Mouse (Mus musculus) embryo, embryonic 10.5 days (tissue): ENCODE results near the gene Tdgf1.

ENCODE experiments used
- DNase-seq: peaks from one replicate; pipeline ENCODE4 v3.0.0-alpha.2; 2015; ENCODE audit warnings: low spot score

Gene Tdgf1

GRCm38 (mm10) chr9:110953550-110954461, 7.8 kb upstream of the Tdgf1 start:
- peak; percentile 89 for DNase-seq

DNA sequence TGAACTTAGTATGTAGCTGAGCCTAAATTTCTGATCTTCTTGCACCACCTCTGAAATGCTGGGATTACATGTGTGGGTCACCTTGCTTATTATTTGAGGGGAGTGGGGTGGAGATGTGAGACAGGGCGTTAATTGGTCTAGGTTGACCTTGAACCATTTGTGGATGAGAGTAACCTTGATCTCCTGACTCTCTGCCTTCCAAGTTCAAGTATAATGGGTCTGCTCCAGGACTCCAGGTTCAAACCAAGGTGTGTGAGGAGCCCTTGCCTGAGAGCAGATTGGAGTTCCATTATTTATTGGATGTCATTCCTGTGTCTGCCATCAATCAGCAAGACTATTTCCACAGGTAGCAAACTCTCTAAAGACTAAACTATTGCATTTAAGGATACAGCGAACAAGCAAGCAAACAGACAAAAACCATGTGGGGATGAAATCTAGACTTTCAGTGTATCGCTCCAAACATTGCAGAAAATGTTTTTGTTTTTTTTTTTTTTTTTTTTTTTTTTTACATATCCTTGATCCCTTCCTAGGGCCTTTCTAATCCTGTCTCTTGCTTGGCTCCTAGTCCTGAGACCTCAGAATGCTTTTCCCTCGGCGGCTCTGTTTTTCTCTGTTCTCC, 7.1 kb upstream of the Tdgf1 start:
- no peak for DNase-seq

- no peak for DNase-seq
Measured at GRCm38 (mm10) chr9:110952398-110952797, 6.4 kb upstream of the Tdgf1 start.

- DNase-seq = no peak
Measured at GRCm38 (mm10) chr9:110951866-110952265, 5.9 kb upstream of the Tdgf1 start.

DNA sequence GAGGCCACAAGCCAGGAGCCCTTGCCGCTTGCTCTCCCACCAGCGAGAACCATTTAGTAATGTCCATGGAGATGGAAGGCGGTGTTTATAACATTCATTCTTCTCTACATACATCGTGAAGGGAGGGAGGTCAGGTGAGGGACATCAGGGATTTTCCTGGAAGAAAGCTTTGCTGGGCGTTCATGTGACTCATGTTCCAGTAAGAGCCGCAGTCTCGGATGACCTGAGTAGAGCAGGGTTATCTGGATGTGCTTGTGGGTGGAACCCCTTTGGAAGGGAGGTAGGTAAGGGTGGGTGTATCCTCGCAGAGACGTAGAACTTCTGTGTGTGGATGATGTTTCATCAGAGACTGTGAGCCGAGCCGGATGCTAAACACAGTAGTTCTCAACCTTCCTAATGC, 5.4 kb upstream of the Tdgf1 start, which contains the start of gene Lrrc2:
Lrrc2 (plus strand) TSS at position 149 of the 400 bp plus-strand sequence.
- DNase-seq = no peak

DNA sequence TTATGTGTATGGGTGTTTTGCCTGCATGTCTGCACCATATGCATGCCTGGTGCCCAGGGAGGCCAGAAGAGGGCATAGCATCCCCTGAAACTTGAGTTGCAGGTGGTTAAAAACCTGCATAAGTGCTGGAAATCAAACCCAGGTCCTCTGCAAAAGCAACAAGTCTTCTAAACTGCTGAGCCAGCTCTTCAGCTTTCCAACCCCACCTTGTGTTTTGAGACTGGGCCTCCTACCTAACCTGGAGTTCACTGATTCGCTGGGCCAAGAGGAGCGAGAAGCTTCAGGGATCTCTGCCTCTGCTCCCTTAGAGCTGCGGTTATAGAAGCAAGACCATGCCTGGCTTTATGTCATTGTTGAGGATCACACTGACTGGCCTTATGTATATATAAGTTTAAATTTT, 4.2 kb upstream of the Tdgf1 start:
- no peak for DNase-seq

GRCm38 (mm10) chr9:110948813-110949310, 2.9 kb upstream of the Tdgf1 start:
- DNase-seq = no peak

DNA sequence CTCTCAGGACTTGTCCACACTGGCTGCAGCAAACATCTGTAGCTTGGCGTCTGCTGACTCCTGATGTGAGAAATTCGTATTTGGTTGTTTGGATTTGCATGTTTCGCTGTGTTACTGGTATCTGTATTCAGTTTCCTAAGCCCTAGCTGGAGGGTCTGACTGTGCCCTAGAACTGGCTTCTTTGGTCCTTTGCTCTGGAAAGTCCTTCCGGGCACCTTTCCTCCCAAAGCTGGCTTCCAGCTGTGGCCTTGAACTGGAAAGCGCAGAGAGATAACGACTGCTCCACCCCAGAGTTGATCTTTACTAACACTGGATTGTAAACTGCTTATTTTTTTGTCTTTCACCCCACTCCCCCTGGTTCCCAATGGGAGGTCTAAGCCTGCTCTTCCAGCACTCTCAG, 1.9 kb upstream of the Tdgf1 start:
- no peak for DNase-seq

DNA sequence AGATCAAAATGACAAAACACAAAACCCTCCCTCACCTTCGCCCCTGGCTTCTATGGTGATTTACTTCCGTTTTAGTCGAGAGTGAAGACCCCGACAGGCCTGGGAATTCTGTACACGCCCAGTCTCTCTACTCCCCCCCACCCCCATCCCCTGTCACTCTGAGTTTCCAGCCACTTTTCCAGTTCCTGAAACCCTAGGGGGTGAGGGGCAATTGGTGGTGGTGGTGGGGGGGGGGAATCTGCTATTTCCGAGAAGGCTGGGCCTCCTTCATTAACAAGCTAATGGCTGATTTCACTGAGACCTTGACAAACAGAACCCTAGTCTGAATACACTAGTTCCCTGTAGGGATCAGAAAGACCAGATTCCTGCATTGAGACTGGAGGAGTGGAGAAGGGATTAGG, 1.3 kb upstream of the Tdgf1 start:
- DNase-seq = peak; percentile 57

DNA sequence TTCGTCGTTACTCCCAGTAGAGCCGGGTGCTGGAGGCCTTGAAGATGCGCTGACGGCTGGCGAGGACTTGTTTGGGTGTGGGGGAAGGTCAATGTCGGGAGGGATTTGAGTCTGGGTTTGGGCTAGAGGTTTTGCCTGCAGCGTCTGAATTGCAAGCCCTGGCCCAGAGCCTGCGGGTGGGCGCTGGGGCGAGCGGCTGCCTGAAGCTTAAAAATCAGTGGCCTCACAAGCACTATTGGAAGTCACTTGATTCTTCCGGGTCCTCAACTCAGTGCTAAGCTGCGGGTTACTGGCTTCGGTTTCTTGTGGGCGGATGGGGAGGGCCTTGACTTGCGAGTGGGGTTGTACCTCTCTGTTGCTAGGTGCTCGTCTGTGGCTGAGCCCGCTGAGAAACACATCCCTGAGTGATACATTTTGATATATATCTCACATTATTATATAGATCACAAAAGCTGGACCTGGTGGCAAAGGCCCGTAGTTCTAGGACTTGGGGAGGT, 638 bp upstream of the Tdgf1 start:
- DNase-seq = peak; percentile 50

DNA sequence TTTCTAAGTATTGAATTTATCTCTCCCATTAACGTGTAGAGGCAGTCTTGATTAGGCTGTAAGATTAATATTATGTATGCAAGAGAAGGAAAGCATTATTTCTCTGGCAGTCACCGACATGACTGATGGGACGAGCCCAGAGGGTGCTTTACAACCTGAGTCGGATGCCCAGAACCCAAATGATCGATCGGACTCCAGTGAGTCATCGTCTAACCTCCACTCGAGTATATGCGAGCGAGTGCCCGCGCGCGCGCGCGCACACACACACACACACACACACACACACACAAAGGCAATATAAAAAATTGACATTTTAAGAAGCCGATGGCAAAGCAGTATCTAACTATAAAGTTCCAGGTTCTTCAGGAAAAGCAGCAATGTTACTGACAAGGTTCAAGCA, 615 bp downstream of the Tdgf1 start:
- DNase-seq = peak; percentile 40

- peak; percentile 64 for DNase-seq
Measured at GRCm38 (mm10) chr9:110944265-110944664, 1.7 kb downstream of the Tdgf1 start.

DNA sequence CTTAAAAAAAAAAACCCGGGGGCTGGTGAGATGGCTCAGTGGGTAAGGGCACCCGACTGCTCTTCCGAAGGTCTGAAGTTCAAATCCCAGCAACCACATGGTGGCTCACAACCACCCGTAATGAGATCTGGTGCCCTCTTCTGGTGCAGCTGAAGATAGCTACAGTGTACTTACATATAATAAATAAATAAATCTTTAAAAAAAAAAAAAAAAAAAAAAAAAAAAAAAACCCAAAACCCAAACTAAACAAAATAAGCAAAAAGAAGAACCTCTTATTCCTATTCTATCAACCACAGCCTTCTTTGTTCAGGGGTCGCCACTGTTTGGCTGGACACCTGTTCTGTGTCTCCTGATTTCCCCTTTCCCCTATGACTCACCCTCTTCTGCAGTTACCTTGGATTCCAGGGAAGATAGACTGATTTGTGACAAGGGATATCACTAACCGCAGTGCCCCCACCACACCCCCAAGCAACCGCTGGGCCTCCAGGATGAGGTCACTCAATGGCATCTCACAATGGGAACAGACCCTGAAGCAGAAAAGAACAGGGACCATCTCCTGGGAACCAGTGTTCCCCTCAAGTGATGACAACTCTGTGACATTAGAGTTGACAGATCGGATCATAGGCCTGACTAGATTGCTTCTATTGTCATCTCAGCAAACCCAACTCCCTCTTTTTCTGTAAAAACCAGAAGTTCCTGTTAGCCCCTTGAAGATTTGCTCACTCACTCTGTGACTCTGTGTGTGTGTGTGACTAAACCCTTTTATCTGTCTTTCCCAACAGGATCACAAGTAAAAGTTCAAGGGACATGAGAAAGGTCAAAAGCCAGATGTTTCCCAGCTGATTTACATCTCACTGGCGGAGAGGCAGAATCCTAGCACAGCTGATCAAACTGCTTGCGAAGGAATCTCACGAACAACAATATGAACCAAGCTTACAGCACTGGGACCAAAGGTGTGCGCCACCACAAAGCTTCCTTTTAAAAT, 8.2 kb downstream of the Tdgf1 start:
- DNase-seq = peak; percentile 74

- no peak for DNase-seq
Measured at GRCm38 (mm10) chr9:110935941-110936340, 10.0 kb downstream of the Tdgf1 start.

DNA sequence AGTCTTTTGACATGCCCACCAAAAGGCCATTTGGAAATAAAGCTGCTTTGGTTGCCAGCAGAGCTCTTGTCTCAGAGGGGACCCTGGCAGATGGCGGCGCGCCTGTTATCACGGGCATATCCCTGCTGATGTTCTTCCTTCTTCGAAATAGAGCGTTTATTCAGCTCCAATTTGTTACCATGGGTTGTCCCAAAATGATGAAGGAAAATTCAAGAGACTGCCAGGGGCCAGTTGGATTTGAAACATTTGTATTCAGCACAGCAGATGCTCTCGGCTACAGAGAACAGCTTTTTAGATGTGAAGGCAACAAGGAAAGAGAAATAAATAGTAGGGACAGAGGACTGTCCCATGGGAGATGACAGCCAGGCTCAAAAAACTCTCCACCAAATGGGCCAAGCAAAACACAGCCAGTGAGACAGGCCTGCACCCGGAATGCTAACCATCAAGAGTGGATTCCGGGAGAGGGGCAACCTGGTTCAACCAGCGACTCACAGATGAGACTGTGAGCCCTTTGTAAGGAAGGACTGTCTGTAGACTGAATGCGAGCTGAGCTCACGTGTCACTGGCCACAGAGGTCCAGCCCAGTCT, 12.0 kb downstream of the Tdgf1 start:
- no peak for DNase-seq

DNA sequence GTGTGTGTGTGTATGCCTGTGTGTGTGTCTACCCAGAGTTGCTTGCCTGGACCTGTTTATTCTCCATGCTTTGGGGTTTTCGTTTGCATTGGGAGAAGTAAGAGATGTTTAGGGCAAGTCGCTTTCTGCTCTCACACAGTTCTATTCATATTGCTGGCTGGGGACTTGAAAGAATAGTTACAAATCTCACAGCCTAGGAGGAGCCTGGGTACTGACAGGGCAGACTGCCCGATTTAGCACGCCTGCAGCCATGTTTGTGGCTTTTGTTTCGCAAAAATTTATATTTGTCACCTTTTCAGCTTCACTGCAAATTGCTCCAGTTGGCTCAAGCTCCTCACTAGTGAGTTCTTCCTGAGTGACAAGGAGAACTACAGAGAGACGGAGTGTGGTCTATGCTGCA, 14.4 kb downstream of the Tdgf1 start:
- no peak for DNase-seq

DNA sequence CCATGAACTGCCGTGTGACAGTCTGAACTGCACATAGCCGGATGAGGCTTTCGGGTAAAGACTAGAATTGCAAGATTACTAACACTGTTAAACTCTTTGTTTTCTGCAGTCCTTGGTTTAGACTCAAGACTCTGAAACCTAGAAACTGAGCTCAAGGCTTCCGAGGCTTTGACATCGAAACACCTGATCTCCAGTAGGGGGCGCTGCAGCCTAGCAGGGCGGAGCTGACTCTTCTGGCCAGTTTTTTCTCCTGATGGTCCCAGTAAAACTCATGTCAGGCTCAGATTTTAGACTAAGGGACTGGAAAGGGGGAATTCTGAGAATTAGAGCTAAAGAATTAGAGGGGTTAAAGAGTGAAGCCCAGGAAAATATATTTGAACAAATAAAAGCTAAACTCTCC, 23.2 kb downstream of the Tdgf1 start:
- DNase-seq = peak; percentile 89

- DNase-seq = peak; percentile 31
Measured at GRCm38 (mm10) chr9:110920665-110921419, 25.1 kb downstream of the Tdgf1 start.

GRCm38 (mm10) chr9:110916786-110917185, 29.2 kb downstream of the Tdgf1 start, which contains the start of gene Fam240a:
Gene Fam240a, minus strand, starts transcription at chr9:110916861.
- DNase-seq = no peak

- no peak for DNase-seq
Measured at GRCm38 (mm10) chr9:110915466-110915865, 30.5 kb downstream of the Tdgf1 start.
